Mouse (Mus musculus): ENCODE measurements at regions not wholly inside any gene's neighbourhood (a gene's known extent, or its start where the extent isn't known, plus 50 kb on each side); places are given as distances from the start of the nearest gene placed in this dataset.

GRCm38 (mm10) chr12:25455281-25455989 lies 358.5 kb upstream of the Id2 start:
- DNase-seq (ENCODE audit: low spot score): no peak

GRCm38 (mm10) chr12:25453356-25453755 lies 356.4 kb upstream of the Id2 start:
- no peak for DNase-seq (ENCODE audit: low spot score)

GRCm38 (mm10) chr12:25451156-25451555 lies 354.2 kb upstream of the Id2 start:
- no peak for DNase-seq (ENCODE audit: low spot score)

- DNase-seq (ENCODE audit: low spot score): no peak
These were observed 347.4 kb upstream of the Id2 start for GRCm38 (mm10) chr12:25444355-25444754.

GRCm38 (mm10) chr12:25439029-25439551 lies 342.1 kb upstream of the Id2 start:
- DNase-seq (ENCODE audit: low spot score): no peak

GRCm38 (mm10) chr12:25438217-25439028 lies 341.5 kb upstream of the Id2 start:
- DNase-seq (ENCODE audit: low spot score): no peak

- no peak for DNase-seq (ENCODE audit: low spot score)
These were observed 340.6 kb upstream of the Id2 start for GRCm38 (mm10) chr12:25437556-25437955.

GRCm38 (mm10) chr12:25436220-25436911 lies 339.4 kb upstream of the Id2 start:
- no peak for DNase-seq (ENCODE audit: low spot score)

- no peak for DNase-seq (ENCODE audit: low spot score)
These were observed 335.9 kb upstream of the Id2 start for GRCm38 (mm10) chr12:25432796-25433195.

GRCm38 (mm10) chr12:25430911-25431310 lies 334.0 kb upstream of the Id2 start:
- DNase-seq (ENCODE audit: low spot score): no peak

GRCm38 (mm10) chr12:25427911-25428642 lies 331.1 kb upstream of the Id2 start:
- no peak for DNase-seq (ENCODE audit: low spot score)

GRCm38 (mm10) chr12:25417336-25417735 lies 320.4 kb upstream of the Id2 start:
- no peak for DNase-seq (ENCODE audit: low spot score)

- no peak for DNase-seq (ENCODE audit: low spot score)
These were observed 319.6 kb upstream of the Id2 start for GRCm38 (mm10) chr12:25416571-25416970.

GRCm38 (mm10) chr12:25415641-25416040 lies 318.7 kb upstream of the Id2 start:
- no peak for DNase-seq (ENCODE audit: low spot score)

GRCm38 (mm10) chr12:25415232-25415631 lies 318.3 kb upstream of the Id2 start:
- DNase-seq (ENCODE audit: low spot score): no peak

- DNase-seq (ENCODE audit: low spot score): no peak
These were observed 310.4 kb upstream of the Id2 start for GRCm38 (mm10) chr12:25407301-25407700.

- DNase-seq (ENCODE audit: low spot score): no peak
These were observed 303.4 kb upstream of the Id2 start for GRCm38 (mm10) chr12:25400326-25400725.

GRCm38 (mm10) chr12:25398726-25399125 lies 301.8 kb upstream of the Id2 start:
- no peak for DNase-seq (ENCODE audit: low spot score)

- no peak for DNase-seq (ENCODE audit: low spot score)
These were observed 297.4 kb upstream of the Id2 start for GRCm38 (mm10) chr12:25394326-25394725.

GRCm38 (mm10) chr12:25393501-25393900 lies 296.6 kb upstream of the Id2 start:
- DNase-seq (ENCODE audit: low spot score): no peak

GRCm38 (mm10) chr12:25389202-25389601 lies 292.3 kb upstream of the Id2 start:
- DNase-seq (ENCODE audit: low spot score): no peak

- DNase-seq (ENCODE audit: low spot score): no peak
These were observed 290.9 kb upstream of the Id2 start for GRCm38 (mm10) chr12:25387791-25388280.

Data from c-Kit-positive CD71-positive TER-119-positive erythroid progenitor cells, embryonic 14.5 days (primary cell).